Mouse (Mus musculus) adrenal gland, adult (tissue): ENCODE measurements around the gene Agap2.
A peak's percentile ranks its signal among the peaks of the same experiment; 100 is the strongest.

Experiments used
- DNase-seq, 2 experiments: peaks; one replicate each; pipeline ENCODE4 v3.0.0; 2022 to 2023; ENCODE audit warnings: low spot score in 1 of 2; ENCODE audit not compliant: inconsistent age in 2 of 2

Gene Agap2

GRCm38 (mm10) chr10:127075651-127076050 lies 567 bp downstream of the Agap2 start:
- no peak for DNase-seq

GRCm38 (mm10) chr10:127076082-127076481 lies 998 bp downstream of the Agap2 start:
- DNase-seq: no peak

DNA sequence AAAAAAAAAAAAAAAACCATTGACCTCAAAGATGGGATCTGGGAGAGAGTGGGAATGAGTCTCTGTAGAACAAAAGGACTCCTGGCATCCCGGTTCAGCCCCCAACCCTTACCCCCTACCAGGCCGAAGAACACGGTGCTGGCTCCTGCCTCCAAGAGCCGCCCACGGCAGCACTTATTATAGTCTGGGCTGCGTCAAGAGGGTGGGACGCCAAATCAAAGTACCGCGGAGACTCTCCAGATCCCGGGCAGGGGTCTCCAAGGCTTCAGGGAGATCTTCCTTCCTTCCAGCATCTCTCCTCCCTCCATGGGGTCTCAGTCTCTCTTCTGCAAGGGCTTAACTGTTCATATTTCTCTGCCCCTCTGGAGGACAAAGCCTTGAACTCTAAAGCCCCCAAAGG lies 2.4 kb downstream of the Agap2 start:
- DNase-seq: no peak

GRCm38 (mm10) chr10:127078001-127078676 lies 3.1 kb downstream of the Agap2 start:
- no peak for DNase-seq

DNA sequence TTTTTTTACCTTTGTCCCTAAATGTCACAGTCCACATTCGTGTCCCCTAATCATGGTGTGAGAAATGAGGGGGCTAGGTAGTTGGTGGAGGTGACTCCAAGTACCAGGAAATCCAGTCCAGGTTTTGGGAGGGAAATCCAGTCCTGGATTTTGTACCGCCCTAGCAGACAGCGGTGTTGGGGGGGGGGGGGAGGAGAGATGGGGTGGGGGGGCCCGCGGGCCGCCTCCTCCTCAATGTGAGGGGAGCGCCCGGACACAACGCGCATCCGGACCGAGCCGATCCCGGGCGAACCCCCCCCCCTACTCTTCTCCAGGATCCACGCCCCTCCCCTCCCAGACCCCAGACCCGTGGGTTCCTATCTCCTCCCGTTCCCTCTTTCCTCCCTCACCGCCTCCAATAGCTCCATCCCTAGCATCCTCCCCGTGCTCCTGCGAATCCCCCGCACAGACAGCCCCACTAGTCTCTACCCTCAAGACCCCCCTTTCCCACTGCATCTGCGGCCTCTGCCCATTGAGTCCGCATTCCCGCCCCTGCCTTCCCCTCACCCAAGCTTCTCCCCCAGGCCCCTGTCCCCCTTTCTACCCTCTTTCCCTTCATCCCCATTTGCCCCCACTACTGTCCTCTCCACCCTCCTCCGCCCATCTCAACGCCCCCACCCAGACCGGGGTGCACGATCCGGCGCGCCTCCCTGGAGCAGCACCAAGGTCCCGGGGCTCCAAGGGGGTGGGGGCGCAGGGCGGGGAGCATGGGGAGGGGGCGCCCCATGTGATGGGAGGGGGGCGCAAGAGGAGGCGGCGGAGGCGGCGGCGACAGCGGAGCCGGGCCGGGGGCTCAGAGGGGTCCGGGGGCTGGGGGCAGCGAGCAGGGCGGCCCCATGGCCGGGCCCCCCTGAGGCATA lies 3.8 kb downstream of the Agap2 start:
- peak in 1 of 2 experiments; percentile 51 for DNase-seq

DNA sequence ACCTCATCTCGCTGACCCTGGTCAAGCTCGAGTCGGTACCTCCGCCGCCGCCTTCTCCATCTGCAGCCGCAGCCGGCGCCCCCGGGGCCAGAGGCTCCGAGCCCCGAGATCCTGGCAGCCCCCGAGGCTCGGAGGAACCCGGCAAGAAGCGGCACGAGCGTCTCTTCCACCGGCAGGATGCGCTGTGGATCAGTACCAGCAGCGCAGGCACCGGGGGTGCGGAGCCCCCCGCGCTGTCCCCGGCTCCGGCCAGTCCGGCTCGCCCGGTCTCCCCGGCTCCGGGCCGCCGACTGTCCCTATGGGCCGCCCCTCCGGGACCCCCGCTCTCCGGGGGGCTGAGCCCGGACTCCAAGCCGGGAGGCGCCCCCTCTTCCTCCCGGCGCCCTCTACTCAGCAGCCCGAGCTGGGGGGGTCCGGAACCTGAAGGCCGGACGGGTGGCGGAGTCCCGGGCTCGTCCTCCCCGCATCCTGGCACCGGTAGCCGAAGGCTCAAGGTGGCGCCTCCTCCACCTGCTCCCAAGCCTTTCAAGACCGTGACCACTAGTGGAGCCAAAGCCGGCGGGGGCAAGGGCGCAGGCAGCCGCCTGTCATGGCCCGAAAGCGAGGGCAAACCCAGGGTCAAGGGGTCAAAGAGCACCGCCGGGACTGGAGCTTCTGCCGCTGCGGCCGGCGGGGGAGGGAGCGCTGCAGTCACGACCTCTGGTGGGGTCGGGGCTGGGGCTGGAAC lies 4.7 kb downstream of the Agap2 start:
- DNase-seq: peak in 1 of 2 experiments; percentile 51

GRCm38 (mm10) chr10:127080901-127081780 lies 6.1 kb downstream of the Agap2 start:
- DNase-seq: peak in 1 of 2 experiments; percentile 52

DNA sequence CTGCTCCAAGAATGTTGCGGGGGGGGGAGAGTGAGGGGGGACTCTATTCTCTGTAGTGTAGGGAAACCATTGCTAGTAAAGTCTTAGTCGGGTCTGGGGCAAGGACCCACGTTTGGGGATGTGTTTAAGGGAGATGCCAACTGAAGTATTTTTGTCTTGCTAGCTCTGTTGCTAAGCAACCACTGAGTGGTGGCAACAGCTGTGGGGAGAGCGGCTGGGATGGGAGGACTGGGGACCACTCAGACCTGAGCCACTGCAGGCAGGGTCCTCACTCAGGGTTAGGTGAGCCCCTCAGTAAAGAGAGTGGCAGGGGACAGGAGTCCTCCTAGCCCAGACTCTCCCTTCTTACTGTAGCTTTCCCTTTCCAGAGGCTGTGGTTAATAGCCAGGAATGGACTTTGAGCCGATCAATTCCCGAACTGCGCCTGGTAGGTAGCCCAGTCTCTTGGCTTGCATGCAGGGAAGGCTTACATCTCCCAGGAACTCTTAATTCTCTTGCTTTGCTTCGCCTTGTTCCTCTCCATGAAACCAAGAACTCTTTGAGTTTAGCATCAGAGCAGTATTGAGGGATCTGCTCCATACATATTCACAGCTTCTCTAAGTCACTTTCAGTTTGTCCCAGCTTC lies 7.0 kb downstream of the Agap2 start:
- peak in 1 of 2 experiments; percentile 19 for DNase-seq

DNA sequence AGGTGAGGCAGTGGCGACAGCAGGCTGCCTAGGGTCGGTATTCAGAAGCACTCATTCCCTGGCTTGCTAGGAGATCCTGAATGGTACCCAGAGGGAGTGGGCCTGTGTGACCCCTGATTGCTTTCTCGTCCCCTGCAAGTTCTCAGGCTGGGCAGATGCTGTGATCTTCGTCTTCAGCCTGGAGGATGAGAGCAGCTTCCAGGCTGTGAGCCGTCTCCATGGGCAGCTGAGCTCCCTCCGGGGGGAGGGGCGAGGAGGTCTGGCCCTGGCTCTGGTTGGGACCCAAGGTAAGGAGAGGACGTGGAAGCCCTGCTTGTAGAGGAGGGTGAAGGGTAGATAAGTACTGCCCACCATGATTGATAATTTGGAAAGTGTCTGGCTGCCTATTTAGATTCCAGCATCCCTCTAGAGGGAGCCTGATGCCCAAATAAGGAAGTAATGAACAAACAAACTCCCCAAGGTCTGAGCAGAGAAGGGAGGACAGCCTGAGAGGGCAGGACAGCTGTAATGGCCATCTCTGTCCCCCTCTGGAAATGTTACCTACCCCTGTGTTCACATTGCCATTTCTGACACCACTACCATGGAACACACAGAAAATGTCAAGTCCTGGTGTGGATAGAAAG lies 8.3 kb downstream of the Agap2 start:
- DNase-seq: peak in 1 of 2 experiments; percentile 18

GRCm38 (mm10) chr10:127083915-127084306 lies 8.8 kb downstream of the Agap2 start:
- no peak for DNase-seq

GRCm38 (mm10) chr10:127085052-127085451 lies 10.0 kb downstream of the Agap2 start:
- DNase-seq: no peak

DNA sequence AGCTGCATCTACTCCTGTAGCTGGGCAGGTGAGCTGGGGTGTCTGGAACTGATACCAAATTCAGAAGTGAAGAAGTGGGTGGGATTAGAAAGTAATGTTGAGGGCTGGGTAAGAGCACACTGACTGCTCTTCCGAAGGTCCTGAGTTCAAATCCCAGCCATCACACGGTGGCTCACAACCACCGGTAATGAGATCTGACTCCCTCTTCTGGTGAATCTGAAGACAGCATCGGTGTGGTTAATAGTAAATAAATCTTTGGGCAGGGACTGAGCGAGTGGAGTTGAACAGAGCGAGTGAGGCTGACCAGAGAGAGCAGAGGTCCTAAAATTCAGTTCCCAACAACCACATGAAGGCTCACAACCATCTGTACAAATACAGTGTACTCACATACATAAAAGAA lies 10.5 kb downstream of the Agap2 start:
- DNase-seq: no peak

- DNase-seq: peak; percentile 50 to 83
Measured at GRCm38 (mm10) chr10:127090560-127091411, 15.7 kb downstream of the Agap2 start.

DNA sequence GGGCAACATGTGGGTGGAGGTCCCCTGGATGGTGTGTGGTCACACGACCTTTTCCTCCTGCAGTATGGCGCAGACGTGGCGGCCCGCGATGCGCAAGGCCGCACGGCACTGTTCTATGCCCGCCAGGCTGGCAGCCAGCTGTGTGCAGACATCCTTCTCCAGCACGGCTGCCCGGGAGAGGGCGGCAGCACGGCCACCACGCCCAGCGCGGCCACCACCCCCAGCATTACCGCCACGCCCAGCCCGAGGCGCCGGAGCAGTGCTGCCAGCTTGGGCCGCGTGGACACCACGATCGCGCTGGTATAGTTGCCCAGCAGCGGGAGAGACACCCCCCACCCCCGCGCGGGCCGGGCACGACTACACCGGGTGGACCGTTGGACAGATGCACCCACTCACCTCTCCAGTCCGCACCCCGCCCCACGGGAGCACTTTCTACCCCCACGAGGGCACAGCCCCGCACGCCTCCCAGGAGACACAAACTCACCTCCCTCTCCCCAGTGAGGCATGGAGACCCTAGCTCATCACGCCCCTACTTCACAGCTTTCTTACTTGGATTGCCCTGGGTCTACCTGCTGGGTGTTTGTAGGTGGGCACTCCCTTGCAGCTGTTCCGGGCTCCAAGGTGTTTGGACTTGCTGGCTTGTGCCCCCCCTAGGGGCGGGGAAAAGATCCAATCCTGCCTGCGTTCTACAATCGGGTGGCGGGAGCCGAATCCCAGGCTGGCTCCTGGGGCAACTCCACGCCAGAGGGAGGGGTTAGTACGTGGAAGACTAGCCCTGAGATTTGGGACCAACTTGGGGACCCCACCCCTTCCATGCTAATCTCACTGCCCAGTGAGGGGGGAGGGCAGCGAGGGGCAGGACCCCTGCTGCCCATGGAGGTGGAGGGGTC lies 16.7 kb downstream of the Agap2 start:
- peak; percentile 57 to 77 for DNase-seq

GRCm38 (mm10) chr10:127092742-127093141 lies 17.7 kb downstream of the Agap2 start:
- DNase-seq: no peak

GRCm38 (mm10) chr10:127094382-127094802 lies 19.3 kb downstream of the Agap2 start:
- DNase-seq: no peak

GRCm38 (mm10) chr10:127098514-127098913 lies 23.4 kb downstream of the Agap2 start:
- DNase-seq: no peak

GRCm38 (mm10) chr10:127099191-127099590 lies 24.1 kb downstream of the Agap2 start:
- DNase-seq: no peak
